Mouse (Mus musculus) bone marrow macrophage, adult 2 months (primary cell): Measurements from ENCODE around the gene Ubald2. TPM values are rescaled to one million over a fixed set of nuclear protein-coding genes. Genes with fewer than 3 reads are reported as not detected.

Experiments used
- H3K27ac ChIP-seq: 2 replicates; pipeline ENCODE4 v1.5.1; 2012; ENCODE audit warnings: low read depth, low read length; ENCODE audit not compliant: insufficient read depth
- H3K4me1 ChIP-seq: 2 replicates; pipeline ENCODE4 v1.6.1; 2012; ENCODE audit warnings: low read length; ENCODE audit not compliant: control insufficient read depth, insufficient read depth
- H3K4me3 ChIP-seq: 2 replicates; pipeline ENCODE4 v1.5.1; 2012; ENCODE audit warnings: mild to moderate bottlenecking, low read length, moderate library complexity; ENCODE audit not compliant: insufficient read depth
- CTCF ChIP-seq: IDR thresholded peaks from 2 replicates; pipeline ENCODE4 v1.5.1; 2012; ENCODE audit warnings: low read depth, mild to moderate bottlenecking, low read length, moderate library complexity
- POLR2A ChIP-seq: IDR thresholded peaks from 2 replicates; pipeline ENCODE4 v1.6.1; 2012; ENCODE audit warnings: mild to moderate bottlenecking, low read depth, low read length, borderline replicate concordance
- polyA plus RNA-seq: library from polyadenylated mRNA; stranded (reverse); fragments of >200 nt; gene quantifications from 2 replicates; pipeline ENCODE4 v1.2.4, GENCODE M21; 2012; ENCODE audit not compliant: missing spikeins, insufficient read depth, insufficient read length

Ubald2 gene
- polyA plus RNA-seq, 1 experiment, result 152 TPM

DNA sequence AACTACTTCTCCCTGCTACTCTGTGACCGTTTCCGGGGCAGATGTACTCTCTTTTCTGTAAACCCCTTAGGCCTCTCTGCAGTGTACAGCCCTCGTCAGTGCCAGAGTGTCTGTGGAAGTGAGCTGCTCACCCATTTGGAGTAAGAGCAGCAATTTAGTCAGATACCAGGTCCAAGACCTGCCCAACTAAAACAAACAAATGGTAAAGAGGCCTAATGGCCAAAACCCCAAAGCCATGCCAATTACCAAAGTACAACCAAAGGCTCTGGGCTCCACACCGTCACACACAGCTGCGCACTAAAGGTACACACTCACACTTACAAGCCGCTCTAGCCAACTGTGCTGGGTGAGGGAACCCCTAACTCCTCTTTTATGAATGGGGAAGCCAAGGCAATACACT lies 42.8 kb downstream of the Ubald2 start:
- Histone ChIP-seq H3K4me3 (no peak overlapping the region), H3K27ac (no peak overlapping the region), H3K4me1 (no peaks in the 10 kb centered on the region)
- no peak for TF ChIP-seq CTCF
- TF ChIP-seq POLR2A, result no peak

DNA sequence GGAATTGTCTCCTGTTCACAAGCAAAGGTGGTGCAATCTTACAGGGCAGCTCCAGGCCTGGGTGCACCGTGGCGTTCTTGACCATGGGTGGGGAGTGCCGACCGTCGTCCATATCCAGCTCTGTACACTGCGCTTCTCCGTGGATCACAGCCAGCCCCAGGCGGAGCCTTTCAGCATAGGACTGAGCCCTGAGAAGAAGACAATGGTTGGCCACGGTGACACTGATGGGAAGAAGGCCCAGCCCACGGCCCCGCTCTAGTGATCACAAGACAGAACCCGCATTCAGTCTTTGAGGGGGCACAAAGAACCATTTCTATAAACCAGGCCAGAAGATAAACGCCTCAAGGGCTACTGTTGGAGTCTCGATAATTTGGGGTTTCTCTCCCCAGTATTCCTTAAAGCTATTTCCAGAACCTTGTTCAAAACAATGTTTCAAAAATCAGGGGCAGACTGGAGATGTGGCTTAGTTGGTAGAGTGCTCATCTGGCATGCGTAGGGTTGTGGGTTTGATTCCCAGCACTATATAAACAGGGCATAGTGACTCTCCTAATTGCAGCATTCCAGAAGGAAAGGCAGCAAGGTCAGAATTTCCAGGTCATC lies 43.4 kb downstream of the Ubald2 start:
- Histone ChIP-seq H3K4me1 (no peaks in the 10 kb centered on the region), H3K27ac (no peak overlapping the region), H3K4me3 (no peak overlapping the region)
- no peak for TF ChIP-seq CTCF
- no peak for TF ChIP-seq POLR2A

DNA sequence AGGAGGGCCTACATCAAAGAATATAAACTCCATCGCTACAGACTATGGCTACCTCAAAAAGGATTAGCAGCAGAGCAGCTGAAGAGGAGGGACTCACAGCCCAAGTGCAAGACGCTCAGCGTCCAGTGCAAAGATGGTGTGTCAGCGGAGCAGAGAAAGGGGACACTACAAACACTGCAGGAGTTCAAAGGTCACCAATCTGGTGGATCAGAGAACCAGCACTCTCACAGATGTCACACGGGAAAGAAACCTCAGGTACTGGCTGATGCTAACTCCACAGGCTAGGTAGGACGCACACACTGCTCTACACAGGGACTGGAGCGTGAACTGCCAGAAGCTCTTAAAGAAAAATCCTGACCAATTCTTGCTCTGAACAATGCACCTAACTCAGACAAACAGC lies 45.1 kb downstream of the Ubald2 start:
- H3K27ac ChIP-seq, result no peak overlapping the region
- H3K4me3 ChIP-seq, result no peak overlapping the region
- no peaks in the 10 kb centered on the region for H3K4me1 ChIP-seq
- TF ChIP-seq CTCF, result no peak
- TF ChIP-seq POLR2A, result no peak

DNA sequence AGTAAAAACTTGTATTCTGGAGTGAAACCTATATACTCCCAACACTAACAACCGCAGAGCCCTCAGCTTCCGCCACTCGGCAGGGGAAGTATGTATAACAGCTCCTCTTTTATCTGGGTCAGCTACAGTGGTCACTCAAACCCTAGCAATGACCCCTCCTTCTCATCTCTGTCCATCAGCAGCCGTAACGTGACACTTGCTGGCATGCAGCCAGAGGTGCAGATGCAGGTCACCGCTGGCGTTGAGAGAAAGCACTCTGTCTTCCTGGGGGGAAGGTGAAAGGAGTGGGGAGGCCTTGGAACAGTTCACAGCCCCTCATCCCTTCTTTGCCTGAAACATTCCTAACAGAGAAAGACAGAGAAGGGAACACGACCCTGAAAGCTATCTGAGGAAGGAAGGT lies 45.9 kb downstream of the Ubald2 start:
- Histone ChIP-seq H3K4me1 (no peaks in the 10 kb centered on the region), H3K27ac (no peak overlapping the region), H3K4me3 (no peak overlapping the region)
- TF ChIP-seq CTCF (no peak), POLR2A (no peak)

DNA sequence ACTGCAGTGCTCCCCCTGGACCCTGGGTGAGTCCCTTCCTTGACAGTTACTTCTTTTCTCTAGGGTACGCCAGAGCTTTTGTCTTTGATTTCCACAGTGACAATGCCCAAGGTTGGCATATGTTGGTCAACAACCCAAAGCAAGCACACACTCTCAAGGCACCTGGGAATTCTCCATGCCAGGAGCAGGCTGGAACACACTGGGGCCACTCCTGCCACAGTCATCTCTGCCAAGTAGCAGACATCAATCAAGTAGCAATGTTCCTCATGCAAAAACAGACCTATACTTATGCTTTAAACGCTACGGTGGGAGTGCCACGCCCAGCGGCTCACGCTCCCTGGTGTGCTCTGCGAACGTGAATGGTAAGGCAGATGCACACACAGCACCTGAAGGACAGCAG lies 47.1 kb downstream of the Ubald2 start:
- Histone ChIP-seq H3K4me1 (no peaks in the 10 kb centered on the region), H3K4me3 (no peak overlapping the region), H3K27ac (no peak overlapping the region)
- TF ChIP-seq POLR2A, result no peak
- no peak for TF ChIP-seq CTCF

DNA sequence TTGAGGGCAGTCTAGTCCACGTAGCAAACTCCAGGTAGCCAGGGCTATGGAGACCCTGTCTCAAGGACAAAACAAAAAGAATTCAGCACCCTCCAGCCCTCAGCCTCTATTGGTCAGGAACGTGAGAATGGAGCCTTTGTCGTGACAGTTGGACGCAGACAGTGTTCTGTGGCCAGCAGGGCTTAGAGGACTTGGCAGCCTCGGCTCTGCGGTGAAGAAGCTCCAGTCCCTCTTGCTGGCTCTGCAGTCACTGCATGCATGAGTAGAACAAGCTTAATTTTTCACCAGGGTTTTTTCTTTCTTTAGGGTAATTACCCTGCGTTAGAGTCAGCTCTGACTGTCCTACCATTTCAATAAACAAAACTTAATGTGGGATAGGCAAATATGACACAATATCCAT lies 47.9 kb downstream of the Ubald2 start:
- no peak for TF ChIP-seq POLR2A
- no peak for TF ChIP-seq CTCF
- no peak overlapping the region for H3K27ac ChIP-seq
- H3K4me3 ChIP-seq, result no peak overlapping the region
- H3K4me1 ChIP-seq, result no peaks in the 10 kb centered on the region

DNA sequence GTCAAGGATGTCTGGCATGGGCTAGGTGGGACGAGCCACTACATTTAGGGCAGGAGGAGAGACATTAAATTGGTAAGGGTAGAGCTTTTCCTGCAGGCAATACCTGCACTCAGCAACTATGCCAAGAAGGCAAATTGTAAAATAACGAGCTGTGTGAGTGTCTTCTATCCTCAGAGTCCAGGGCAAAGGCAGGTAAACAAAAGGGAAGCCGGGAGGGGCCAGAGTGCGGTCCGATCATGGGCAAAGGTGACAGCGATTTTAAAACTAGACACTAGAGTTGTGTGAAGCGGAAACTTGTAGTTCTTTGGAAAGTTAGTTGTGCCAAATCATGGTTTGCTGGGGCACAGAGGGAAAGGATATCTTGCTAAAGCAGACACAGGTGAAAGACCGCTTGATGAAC lies 50.4 kb downstream of the Ubald2 start:
- H3K4me3 ChIP-seq, result no peak overlapping the region
- H3K4me1 ChIP-seq, result peaks cover 3% of the 10 kb centered on the region; the same call in 1 of the 2 replicates
- TF ChIP-seq CTCF (no peak), POLR2A (no peak)
- no peak overlapping the region for H3K27ac ChIP-seq

DNA sequence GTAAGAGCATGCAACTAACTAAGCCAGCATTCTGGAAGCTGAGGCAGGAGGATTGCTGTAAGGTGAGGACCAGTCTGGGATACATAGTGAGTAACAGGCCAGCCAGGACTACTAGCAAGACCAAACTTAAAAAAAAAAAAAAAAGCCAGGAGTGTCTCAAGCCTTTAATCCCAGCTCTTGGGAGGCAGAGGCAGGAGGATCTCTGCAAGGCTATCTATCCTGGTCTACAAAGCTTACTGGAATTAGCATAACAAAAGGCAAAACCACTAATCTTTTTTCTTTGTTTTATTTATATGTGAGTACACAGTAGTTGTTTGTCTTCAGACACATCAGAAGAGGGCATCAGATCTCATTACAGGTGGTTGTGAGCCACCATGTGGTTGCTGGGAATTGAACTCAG lies 54.3 kb downstream of the Ubald2 start:
- Histone ChIP-seq H3K4me1 (peaks cover 8% of the 10 kb centered on the region), H3K4me3 (no peak overlapping the region), H3K27ac (no peak overlapping the region)
- TF ChIP-seq POLR2A (no peak), CTCF (no peak)

Other genes with a start within 250 kb of the Ubald2 start
- gene Ten1, start 235.2 kb upstream of the Ubald2 start, polyA plus RNA-seq, result 70.4 TPM in 2 replicates
- gene Acox1, start 235.0 kb upstream of the Ubald2 start, polyA plus RNA-seq, result 47.0 and 47.6 TPM in 2 replicates
- not detected in 2 replicates for gene Evpl, start 196.0 kb upstream of the Ubald2 start, polyA plus RNA-seq
- 42.5 and 43.7 TPM in 2 replicates for gene Srp68, start 159.9 kb upstream of the Ubald2 start, polyA plus RNA-seq
- gene Galr2, start 153.2 kb upstream of the Ubald2 start, polyA plus RNA-seq, result 0.41 TPM in 1 of 2 replicates, not detected in the other
- gene Exoc7, start 126.9 kb upstream of the Ubald2 start, polyA plus RNA-seq, result 71.8 and 88.2 TPM in 2 replicates
- gene Foxj1, start 98.7 kb upstream of the Ubald2 start, polyA plus RNA-seq, result not detected in 2 replicates
- gene Rnf157, start 21.1 kb upstream of the Ubald2 start, polyA plus RNA-seq, result 12.3 and 12.4 TPM in 2 replicates
- not detected in 2 replicates for gene Qrich2, start 32.1 kb downstream of the Ubald2 start, polyA plus RNA-seq
- gene Prpsap1, start 60.1 kb downstream of the Ubald2 start, polyA plus RNA-seq, result 50.8 and 54.5 TPM in 2 replicates
- not detected in 2 replicates for gene Sphk1, start 96.8 kb downstream of the Ubald2 start, polyA plus RNA-seq
- gene Ube2o, start 147.4 kb downstream of the Ubald2 start, polyA plus RNA-seq, result 6.2 and 8.0 TPM in 2 replicates
- gene Aanat, start 152.3 kb downstream of the Ubald2 start, polyA plus RNA-seq, result not detected in 2 replicates
- 37.5 and 39.0 TPM in 2 replicates for gene Rhbdf2, start 192.9 kb downstream of the Ubald2 start, polyA plus RNA-seq
- not detected in 2 replicates for gene Prcd, start 219.4 kb downstream of the Ubald2 start, polyA plus RNA-seq
- not detected in 2 replicates for gene Cygb, start 220.2 kb downstream of the Ubald2 start, polyA plus RNA-seq